Mouse (Mus musculus) gastrocnemius, adult 18-20 months (tissue): ENCODE measurements around the gene Car12. TPM values are rescaled to one million over a fixed set of nuclear protein-coding genes. Genes with fewer than 3 reads are reported as not detected.

Experiments used
- DNase-seq: peaks from one replicate; pipeline ENCODE4 v3.0.0; 2021; ENCODE audit warnings: low spot score
- long read RNA-seq, 2 experiments: library from polyadenylated mRNA; stranded (forward); transcript quantifications; one replicate each; pipeline ENCODE4 v2.0.0; 2021
- total RNA-seq, 2 experiments: library from RNA; stranded (reverse); gene quantifications; 2 replicates each; pipeline ENCODE4 v1.2.3; 2021

The Car12 gene
- under 1 TPM; 0.14 to 0.24 TPM for total RNA-seq
- long read RNA-seq, experiment 1: 0 reads
- long read RNA-seq, experiment 2: 0 reads

DNA sequence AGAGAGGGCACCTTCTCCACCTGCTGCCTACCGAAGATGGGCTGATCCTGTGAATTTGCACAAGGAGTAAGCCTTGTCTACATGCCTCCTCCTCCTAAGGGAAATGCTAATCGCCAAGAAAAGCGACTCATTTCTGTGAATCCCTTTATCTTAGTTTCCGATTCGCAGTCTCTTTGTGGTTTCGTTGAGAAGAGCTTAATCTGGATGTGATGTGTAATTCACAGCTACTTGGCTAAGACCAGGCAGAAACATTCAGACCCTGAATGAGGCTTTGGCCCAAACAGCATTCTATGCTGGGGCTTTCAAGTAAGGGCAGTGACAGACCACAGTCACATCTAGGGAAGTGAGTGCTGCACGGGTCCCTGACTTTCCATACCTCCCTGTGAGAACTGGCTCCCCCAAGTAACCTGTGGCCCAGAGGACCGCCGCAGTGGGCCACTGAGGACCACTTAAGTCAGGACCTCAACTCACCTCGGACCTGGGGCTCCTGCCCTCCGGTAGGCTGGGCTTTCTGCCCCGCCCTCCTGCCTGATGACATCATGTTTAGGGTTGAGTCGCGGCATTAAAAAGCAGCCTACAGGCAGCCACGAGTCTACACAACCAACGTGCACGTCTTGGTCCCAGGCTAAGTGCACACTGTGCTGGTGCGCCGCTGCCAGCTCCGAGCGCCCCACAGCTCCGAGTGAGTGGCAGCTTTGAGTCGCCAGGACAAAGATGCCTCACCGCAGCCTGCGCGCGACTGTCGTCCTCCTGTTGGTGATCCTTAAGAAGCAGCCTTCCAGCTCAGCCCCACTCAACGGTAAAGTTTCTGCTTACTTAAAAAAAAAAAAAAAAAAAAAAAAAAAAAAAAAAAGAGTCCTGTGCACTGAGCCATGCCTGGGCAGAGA, at the start of gene Car12:
Gene Car12 (plus strand): TSS at position 552 of the 887 bp plus-strand sequence.
- no peak for DNase-seq

DNA sequence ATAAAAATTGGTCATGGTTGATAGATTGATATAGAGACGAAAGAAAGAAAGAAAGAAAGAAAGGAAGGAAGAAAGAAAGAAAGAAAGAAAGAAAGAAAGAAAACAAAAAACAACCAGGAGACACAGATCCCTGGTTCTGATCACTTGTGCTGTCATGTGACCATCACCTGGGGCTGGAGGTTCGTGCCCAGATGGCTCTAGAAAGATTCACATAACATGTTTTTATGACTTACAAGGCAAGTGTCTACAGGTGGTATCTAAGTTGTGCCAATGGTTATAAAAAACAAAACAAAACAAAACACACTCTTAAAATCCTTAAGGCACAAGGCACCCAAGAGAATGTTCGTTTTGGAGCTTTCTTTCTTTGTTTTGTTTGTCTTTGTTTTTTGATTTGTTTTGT, 49.7 kb upstream of the Car12 start:
- no peak for DNase-seq

DNA sequence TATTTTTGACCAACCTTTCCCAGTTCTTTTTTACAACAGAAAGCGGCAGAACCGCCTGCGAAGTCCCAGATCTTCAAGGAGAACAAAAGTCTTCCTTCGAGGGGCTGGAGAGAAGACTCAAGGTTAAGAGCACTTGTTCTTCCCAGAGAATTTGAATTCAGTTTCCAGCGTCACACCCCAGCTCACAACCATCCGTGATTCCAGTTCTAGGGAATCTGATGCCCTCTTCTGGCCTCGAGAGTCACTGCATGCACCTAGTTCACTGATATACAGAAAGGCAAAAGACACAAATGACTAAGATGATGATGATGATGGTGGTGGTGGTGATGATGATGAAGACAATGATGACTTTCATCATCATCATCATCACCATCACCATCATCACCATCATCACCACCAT, 48.9 kb upstream of the Car12 start:
- no peak for DNase-seq

DNA sequence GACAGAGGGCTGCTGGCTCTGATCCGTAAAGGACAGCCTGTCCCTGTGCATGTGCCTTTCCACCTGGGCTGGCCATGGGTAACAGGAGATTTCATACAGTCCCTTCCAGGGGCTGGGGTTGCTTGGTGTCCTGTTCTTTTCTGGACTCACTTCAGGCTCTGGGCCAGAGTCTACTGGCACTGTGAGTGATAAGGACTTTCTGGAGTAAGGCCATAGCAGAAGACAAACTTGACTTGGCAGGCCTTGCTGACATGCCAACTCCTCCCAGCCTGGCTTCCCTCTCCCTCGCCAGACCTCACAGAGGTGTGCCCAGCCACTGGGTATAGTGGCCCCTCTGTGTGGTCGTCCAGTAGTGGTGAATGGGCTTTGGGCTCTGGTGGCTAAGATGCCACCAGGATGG, 47.3 kb upstream of the Car12 start:
- peak; percentile 81 for DNase-seq

DNA sequence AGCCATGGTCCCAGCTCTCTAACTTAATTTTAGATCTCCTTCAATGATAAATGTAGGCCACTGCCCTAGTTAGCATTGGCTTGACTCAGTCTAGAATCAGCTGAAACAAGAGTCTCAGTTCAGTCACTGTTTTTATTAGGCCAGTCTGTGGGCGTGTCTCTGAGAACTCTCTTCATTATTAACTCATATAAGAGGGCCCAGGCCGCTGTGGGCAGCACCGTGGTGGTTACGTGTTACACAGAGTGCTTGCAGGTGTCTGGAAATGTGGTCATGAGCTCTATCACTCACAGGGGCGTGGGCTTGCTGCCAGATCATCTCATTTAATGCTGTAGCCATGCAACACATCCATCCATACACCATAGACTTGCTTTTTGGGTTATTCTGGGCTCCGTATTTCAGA, 46.4 kb upstream of the Car12 start:
- DNase-seq: peak; percentile 47

DNA sequence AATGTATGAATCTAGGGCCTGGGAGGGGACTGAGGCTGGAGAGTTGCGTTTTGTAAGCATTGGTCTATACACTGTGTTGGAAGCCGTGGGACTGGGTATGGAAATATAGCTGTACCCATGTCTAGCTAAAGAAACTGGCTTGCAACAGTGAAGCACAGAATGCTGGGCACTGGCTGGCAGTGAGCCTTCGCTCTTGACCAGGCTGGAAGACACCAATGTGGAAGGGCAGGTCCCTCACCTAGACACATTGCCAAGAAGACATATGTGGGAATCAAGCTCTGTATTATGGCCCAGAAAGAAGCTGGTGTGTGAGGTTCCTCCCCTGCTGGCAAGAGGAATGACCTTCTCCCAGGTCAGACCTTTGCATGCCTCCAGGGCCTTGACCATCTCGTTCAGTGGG, 45.6 kb upstream of the Car12 start:
- no peak for DNase-seq

DNA sequence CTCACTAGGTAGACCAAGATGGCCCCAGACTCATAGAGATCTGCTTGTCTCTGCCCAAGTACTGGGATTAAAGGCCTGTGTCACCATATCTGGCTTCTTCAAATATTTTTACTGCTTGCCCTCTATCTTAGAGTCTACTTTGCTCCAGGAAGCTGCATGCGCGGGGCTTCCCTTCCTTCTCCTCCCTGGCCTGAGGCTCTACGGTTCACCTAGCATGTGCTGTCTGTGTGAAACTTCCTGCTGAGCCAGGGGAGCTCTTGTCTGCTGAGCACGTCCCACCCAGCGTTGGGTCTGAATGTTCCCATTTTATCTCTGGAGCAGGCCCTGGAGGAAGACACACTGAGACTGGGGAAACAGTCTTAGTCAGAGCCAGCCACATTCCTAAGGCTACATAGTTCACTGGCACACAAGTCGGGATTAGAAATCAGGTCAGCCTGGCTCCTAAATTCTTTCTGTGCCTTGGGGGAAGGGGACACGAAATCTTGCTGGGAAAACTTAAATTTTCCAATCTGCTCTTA, 43.9 kb upstream of the Car12 start:
- peak; percentile 36 for DNase-seq

DNA sequence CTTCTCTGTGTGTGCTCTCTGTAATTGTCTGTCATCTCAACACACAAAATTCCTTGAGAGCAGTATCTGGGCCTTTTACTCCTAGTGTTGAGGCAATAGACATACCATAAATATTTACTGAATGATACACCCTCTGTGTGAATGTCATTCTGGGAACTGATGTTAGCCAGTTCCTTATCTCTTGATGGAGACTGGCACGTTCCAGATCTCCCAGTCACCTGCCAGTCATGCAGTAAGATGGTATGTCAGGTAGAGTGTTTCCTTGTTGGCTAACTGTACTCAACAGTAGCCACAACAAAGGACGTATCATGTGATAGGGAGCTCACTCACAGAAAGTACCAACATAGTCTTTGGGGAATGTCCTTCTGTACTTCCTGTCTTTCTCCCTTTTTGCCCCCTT, 39.7 kb upstream of the Car12 start:
- no peak for DNase-seq

DNA sequence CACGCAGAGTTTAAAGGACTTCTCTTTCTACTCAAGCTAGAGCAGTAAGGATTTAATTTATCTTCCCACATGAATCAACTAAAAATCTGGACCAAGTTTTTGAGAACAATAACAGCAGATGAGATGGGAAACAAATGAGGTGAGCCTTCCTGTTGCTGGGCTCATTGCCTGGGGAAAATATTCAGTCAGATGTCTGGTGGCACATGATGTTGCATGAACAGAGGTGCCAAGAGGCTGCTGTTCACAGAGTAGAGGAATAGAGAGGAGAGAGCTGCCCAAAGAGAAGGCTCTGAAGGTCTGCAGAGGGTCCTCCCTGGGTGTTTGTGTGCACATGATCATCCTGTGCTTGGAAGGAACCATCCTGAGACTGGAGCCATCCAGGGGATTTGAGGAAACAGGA, 37.9 kb upstream of the Car12 start:
- no peak for DNase-seq

DNA sequence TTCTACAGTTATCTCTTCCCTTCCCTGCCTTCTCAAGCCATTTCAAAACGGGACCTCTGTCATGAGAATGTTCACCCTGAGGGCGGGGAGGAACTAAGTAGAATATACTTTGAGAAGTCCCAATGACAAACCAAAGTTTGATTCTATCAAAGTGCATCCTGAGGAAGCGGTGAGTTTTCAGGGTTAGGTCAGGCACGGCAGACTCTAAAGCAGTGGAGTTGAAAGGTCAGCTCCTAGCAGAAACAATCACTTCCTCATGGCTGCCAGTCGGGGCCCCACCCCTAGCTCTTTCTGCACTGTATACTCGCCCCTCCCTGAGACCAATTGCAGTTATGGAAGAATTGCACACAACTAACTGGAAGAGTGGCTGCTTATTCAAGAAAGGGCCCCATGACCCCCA, 33.4 kb upstream of the Car12 start:
- no peak for DNase-seq

DNA sequence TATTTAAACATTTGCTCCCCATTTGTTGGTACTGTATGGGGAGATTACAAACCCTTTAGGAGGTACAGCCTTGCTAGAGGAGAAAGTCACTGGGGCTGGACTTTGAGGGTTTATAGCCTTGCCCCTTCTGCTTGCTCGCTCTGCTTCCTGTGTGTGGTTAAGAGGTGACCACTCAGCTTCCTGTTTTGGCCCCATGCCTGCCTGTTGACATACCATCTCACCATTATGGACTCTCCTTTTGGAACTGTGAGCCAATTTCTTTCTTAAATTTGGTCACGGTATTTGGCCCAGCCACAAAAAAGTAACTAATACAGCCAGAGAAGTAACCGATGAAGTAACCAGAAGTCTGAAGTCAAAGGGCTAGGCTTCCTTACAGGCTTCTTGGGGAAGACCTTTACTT, 30.7 kb upstream of the Car12 start:
- DNase-seq: no peak

DNA sequence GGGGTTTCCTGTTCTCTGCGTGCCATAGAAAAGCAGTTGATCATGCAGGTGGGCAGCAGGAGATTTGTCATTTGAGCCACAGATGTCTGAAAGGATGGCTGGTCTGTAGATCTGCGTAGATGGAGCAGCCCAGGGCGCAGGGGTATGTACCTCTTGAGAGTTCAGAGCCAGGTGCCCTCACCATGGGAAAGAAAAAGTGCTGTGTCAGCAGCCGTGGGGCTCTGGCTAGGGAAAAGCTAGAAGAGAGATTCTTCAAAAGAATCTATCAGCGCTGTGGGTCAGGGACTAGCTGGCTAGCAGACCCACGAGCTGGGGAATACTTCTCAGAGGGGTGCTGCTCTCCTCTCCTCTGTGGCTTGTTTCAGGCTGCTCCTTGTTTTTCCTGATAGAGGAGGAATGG, 27.8 kb upstream of the Car12 start:
- no peak for DNase-seq

DNA sequence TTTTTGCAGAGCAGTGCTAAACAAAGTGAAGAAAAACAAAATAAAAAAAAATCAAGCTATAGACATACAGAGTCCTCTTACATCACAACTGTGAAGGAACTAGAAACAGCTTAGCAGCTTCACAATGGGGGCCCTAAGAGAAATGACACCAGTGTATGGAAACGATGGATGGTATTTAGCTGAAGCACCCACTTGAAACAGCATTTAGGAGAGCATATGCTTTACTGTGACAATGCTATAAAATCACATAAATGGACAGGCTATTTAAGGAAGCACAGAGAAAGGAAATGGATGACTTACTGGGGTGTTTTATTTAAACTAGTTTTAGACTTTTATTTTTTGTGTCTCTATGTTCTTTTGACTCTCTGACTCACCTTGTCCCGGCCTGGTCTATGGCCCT, 25.8 kb upstream of the Car12 start:
- no peak for DNase-seq

DNA sequence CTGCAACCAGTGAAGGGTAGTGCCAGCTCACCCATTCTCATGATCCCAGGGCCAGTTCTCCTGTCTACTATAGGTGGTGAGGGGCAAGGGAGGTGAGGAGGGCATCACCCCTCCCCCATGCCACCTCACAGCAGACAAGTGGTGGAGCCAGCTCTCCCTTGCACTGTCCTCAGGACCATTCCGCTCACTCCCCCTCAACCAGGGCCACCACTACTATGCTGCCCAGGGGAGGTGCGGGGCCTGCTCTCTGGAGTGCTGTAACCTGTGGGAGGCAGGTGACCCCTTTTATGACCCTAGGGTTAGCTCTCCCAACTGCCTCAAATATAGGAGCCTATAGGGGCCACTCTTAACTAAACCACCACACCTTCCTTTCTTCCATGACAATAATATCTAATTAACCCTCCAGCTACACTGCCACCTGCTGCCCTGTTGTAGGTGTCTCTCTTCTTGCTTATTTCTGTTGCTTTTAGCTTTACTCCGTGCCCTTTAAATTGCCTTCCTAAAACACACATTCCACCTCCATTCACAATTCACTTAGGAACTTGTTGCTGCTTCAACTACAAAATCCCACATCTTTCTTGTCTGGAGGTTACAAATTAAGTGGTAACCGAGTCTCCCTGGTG, 21.7 kb upstream of the Car12 start:
- DNase-seq: no peak

DNA sequence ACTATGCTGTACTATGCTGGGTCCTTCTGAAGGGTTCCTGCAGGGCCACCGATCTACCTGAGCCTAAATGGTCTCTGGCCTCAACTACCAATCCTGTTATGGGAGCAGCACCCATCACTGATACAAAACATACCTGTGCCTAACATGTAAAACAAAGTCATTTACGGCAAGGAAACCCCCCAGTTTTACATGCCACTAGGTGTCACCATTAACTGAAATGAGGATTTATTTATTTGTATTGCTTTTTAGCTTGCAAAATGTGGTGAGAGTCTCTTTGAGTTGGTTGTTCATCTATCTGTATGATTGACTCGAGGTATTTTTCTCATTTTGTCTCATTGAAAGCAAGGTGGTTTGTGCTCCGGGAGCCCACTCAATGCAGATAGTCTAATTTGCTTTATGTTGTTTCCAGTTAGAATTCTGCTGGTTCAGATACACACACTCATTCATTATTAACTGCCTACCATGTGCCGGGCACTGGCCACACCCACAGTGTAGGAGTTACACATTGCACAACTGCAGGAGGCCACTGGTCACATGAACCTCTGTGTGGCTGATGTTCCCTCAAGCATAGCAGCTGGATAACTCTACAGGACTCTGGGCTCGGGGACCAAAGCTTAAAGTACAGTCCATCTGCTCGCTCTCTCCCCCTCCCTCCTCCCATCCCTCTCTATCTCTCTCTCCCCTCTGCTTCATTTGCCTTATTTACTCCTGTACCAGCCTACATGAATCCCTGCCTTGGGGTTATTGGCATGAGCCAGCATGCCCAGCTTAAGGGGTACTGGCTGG, 15.9 kb upstream of the Car12 start:
- no peak for DNase-seq

DNA sequence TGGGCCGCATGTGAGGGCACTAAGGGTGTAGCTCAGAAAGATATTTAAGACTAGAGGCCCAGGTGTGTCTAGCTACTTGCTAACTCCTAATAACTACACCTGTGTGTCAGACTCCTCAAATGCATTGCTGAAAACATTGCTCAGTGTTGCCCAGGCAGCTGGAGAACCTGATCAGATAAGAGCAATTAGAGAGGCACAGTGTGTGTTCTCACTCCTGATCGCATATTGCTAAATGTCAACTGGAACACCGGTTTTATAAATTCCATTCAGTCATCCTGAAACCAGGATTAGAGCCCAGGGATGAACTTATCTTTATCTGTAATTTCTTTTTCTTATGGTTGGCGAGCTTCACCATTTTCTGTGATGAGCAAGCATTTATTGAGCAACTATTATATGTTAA, 13.7 kb upstream of the Car12 start:
- no peak for DNase-seq

DNA sequence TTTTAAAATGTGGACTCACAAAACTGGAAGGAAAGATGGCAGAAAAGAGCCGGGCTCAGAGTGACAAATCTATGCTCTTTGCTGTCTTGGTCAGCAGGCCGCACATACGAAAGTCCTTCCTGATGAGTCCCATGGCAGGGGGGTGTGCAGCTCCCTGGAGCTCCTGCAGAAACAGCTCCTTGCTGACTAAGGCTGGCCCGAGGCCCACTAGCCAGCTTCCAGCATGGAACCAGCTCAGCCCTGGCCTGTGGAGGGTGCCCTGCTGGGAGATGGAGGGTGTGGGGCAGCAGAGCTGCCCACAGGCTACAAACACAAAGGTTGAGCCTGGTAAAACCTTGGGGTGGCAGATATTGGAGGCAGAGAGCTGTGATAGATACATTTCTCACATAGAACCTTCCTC, 10.5 kb upstream of the Car12 start:
- no peak for DNase-seq

DNA sequence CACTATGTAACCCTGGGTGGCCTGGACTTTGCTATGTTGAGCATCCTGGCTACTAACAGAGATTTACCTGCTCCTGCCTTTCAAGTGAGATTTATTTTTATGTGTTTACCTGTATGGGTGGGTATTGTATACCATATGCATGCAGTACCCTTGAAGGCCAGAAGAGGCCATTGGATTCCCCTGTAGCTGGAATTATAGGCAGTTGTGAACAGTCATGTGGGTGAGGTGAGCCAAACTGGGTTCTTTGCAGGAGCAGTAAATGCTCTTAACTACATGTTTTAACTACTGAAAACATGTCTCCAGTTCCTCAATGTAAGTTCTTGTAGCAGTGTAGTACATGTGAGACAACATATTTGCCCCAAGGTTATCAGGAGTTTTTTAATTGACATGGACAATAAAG, 8.1 kb upstream of the Car12 start:
- no peak for DNase-seq

DNA sequence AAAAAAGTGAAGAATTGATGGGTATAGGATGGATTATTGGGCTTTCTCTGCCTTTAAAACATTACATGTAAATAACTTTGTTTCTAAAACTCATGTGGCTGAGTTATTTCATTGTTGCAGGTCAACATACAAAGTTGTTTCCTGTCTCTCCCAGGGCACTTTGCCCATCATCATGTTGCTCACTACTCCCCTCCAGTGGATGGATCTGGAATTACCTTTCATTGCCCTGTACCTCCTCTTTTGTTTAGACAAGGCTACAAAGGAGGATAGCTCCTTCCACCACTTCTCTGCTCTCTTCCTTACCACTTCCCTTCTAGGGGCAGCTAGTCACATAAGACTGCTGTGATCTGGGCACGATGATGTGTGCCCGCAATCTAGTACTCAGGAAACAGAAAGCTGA, 7.7 kb upstream of the Car12 start:
- peak; percentile 90 for DNase-seq

DNA sequence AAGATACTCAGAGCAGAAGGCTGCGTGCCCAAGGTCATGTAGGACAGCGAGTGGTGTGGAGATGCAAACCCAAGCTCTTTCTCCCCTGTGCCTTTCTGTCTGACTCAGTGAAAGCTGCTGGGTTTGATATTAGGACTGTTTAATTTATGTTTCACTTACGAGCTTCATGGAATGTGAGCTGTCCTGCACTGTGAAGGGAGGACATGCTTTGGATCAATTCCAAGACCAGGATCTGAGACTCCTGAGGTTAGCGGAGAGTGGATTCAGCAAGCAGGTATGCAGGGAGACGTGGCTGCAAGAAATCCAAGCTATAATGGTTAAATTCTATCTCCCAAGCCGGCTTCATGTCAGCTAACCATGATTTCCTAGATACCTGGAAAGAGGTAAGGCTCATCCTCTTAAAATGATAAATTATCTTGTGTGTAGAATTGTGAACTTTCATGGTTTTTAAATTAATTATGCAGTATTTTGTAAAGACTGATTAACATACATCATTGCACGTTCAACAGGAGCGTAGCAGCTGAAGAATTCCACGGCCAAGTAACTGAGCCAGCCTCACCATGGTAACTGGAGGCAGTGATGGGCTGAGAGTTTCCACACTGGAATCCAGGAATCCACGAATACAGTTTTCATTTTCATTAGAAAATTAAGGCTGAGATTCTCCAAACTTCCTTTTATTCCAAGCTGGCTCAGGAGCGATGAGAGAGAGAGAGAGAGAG, 5.3 kb upstream of the Car12 start:
- no peak for DNase-seq

DNA sequence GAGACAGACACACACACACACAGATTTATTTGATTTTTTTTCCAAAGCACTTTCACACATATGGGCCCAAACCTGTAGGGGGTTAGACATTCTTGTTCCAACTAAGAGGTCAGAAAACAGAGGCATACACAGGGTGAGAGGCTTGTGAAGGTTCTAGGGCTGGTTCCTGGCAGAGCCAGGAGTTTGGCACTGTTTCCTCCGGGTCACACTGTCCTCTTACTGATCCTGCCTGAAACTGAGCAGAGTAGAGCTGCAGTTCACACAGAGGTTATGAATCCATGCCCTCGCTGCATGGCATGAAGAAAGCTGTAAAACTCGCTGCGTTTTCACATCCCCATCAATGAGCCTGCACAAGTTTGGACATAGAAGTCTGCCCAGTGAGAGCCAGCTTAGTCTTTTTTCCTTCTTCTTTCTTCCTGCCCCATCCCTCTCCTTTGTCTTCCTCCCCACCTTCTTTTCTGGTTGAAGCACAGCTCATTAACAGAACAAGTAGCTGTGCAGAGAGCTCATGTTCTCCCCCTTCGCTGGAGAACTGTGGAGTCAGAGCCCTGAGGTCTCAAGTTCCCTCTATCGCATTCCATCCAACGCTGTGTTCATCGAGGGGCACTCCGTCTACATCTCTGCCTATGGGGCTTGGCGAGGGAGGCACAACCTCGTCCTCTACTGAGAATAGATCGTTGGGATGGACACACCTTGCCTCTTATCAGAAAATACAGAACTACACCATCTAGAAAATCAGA, 4.5 kb upstream of the Car12 start:
- DNase-seq: peak; percentile 35
